Mouse (Mus musculus): Measurements from ENCODE around the gene Set.
A peak's percentile ranks its signal among the peaks of the same experiment; 100 is the strongest.

Gene Set

DNA sequence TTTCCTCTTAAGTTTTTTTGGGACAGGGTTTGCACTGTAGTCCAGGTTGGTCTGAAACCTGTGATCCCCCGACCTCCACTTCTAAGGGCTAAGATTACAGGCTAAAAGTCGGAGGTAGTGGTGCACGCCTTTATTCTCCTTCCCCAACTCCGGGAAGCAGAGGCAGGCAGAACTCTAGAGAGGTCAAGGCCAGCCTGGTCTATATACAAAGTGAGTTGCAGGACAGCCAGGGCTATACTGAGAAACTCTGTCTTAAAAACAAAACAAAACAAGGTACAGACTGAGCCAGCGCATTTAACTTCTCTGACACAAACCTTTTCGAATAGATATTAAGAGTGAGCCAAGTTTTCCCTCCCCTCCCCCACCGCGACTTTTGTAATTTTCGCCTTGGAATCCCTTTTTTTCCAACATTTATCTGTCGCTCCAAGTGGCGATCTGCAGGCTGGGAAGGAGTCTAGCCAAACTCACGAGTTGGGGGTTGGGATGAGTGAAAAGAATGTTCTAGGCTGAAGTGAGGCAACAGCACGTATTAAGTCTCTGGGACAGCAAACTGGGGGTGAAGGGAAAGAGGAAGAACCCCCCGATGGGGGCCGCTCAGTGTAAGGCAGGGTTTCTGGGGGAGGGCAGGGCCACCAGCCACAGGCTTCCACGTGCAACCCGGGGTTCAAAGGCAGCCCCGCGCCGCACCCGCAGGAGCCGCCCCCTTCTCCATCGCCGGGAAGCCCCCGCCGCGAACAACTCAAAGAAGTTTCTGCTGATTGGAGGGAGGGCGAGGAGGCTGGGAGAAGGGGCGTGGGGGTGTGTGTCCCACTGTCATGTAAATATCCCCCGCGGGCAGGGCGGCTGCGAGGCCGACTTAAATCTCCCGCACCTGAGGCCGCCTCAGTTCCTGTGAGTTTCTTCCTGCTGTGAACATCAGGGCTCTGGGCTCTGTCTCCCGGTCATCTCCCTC, 4.3 kb downstream of the Set start:
- peak; percentile 61 to 64 for DNase-seq

DNA sequence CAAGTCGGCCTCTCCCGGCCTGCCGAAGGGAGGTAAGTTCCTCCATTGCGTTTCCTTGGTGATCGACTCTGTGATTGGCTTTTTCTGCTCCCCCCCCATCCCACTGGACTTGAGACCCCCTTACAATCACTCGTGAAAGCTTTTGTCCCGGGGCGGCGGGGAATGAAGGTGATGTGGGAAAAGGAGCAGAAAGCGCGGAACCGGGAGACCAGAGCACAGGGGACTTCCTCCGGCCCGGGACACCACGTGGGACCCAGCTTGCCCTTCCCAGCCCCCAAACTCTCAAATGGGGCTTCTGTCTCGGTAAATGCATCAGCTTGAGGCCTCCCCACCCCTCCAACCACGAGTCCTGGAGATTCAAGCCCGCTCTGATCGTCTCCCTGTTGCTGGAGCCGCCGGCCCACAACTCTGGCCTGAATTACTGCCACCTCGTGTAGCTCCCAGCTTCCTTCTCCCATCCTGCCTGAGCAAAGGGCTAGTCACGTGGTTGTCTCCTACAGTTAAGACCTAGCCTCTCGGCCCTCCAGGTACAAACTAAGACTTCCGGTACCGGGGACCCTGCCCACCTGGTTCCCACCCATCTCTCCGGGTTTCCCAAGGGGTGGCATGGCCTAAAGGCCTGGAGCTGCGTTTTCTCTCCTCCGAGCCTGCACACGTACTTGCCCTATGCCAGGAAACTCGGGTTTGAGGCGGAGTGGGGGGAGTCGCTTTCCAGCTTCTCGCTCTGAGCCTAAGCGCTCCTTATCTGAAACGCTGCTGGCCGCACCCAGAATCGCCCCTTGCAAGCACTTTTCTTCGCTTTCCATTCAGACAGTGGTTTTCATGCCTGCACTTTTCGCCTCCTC, 5.3 kb downstream of the Set start:
- peak; percentile 66 to 71 for DNase-seq

DNA sequence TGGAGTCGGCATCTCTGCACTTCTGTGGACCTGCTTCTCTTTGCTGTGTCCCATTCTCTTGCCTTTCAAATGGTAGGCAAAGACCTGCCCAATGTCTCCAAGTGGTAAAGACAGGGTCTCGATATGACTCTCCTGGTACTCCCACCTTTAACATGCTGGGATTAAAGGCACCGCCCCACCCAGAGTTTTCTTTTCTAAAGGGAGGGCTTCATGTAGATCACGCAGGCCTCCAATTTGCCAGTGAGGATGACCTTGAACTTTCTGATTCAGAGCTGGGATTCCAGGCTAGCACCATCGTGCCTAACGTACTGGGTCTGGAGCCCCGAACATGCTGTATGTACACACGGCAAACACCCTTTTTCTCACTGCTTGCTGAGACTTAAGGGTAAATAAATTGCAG, 6.1 kb downstream of the Set start:
- no peak for DNase-seq

DNA sequence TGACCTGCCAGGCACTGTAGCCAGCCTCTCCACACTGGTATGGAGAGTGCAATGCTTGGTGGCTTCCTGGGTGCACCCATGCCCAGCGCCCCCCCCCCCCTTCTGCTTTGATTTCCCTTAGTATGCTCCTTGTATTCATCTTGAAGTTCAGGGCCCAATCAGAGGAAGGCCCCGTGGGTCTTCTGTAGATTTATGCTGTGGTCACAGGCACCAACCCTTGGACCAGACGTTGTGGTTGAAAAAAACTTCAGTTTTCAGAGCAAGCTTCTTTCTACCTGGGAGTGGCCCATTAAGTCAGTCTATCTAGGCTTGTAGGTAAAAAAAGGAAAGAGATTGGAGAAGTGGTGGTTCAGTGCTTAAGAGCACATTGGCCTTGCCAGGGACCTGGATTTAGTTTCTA, 6.6 kb downstream of the Set start:
- no peak for DNase-seq

DNA sequence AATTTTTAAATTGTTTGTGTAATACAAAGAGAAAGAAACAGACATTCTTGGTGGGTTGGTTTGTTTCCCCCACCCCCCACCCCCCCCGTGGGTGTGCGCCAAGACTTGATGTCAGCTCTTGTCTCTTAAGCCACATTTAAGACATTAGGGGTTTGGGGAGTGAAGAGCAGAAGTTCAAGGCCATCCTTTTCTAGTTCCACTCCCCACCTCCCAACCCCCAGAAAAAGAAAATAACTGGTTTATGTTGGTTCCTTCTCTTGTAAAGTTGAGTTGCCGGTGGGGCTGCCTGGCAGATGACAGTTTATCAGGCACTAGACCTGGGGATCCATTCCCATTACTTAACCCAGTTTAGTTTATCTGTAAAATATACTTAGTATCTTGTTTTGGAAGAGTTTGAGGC, 7.1 kb downstream of the Set start:
- DNase-seq, result no peak

DNA sequence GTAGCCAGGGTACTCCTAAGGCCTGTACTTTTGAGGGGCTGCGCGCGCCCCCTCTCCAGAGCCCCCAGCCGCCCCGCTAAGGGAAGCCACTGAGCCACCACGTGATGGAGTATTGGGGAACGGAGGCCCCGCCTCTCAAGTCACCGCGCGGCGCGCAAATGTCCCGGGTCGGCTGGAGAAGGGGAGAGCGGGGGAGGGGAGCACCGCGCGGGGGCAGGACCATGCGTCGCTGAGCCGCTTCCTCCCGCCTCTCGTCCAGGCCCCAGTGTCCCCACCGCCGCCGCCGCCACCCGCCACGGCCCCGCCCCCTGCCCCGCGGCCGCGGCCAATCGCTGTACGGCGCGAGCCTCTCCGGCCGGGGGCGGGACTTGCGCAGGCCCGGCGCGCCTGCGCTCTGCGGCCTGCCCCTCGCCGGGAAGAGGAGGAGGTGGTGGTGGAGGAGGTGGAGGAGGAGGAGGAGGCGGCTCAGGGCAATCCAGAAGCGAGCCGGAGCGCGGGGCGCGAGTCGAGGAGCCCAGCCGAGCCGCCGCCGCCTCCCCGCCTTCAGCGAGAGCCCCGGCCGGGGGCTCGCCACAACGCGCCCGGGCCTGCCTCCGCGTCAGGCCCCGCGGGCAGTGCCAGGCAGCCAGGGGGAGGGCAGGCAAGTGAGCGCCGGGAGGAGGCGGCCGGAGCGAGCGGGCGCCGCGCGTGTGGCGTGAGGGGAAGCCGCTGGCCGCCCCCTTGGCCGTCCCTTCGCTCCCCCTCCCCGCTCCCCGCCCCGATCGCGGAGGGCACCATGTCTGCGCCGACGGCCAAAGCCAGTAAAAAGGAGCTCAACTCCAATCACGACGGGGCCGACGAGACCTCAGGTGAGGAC, 9.1 kb downstream of the Set start:
- peak; percentile 97 to 99 for DNase-seq

DNA sequence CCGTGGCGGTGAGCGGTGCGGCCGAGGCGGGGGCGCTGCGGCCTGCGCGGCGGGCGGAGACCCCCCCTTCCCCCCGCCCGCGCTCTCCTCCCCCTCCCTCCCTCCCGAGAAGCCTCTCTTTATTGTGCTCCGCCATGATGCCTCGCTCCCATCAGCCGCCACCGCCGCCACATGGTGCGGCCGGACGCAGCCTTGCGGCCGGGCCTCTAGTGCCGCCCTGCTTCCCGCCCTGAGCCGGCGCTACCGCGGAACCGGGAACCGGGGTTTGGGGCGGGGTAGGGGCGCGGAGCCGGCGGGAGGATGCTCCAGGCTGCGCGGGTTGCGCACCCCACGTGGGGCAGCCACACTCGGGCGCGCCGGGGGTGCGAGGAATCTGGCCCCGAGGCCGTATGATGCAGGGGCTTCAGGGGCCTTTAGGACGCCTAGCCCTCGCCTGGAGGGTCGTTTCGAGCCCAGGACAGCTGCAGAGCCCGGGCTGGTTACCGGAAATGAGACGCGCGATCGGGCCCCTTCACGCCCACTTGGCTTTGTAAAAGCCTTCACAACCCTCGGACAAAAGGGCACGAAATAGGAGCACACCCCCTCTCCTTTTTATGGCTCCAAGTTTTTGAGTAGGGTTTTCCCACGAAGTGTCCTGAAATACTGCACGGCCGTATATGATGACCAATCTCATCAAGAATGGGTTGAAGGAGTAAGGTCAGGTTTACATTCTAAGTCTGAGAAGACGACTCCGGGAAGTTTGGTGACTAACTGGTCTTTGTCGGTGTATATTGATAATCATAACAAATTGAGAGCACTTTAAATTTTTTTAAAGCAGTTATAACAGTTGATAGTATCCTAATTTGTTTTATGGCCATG, 10.1 kb downstream of the Set start:
- peak; percentile 63 to 68 for DNase-seq

DNA sequence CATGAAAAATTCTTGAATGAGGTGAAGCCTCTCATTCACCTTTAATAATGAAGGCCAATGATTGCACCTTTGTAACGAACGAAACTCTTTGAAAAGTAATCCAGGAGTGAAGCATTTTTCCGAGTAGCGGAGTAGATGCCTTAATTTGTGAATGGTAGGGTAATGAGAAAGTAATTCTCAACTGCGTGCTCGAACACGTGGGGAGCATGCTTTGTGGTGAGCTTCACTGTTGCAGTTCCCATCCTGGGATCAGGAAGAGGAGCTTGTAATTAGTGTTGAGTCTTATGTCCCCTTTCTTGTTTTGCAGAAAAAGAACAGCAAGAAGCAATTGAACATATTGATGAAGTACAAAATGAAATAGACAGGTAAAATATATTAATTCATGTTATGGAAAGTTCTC, 10.8 kb downstream of the Set start:
- DNase-seq, result no peak

DNA sequence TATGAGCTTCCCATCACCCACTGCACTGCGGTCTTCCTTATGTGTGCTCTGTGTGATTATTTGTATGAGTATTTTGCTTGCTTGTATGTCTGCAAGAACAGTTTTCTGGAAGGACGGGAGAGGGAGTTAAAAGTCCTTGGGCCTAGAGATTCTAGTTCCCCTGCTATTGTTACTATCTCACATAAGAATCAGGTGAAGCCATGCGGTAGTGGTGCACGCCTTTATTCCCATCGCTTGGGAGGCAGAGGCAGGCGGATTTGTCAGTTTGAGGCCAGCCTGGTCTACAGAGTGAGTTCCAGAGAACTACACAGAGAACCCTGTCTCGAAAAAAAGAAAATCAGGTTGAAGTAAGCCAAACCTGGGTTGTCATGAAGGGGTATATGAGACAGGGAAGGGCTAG, 15.7 kb downstream of the Set start:
- DNase-seq, result no peak

DNA sequence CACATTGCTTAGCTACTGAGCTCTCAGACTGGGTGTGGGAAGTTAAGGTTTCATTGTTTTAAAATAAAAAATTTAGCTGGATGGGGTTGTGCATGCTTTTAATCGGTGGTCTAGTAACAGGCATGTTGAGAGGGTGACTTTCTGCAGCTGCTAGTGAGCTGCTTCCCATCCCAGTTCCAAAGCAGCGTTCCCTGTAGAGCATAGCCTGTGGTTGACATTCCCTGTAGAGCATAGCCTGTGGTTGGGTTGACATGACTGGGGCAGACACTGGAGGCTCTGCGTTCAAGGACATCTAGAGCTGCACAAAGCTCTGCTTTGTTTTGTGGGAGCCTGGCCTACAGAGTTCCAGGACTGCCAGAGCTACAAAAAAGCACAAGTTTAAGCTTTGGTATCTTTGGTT, 16.1 kb downstream of the Set start:
- DNase-seq, result no peak

DNA sequence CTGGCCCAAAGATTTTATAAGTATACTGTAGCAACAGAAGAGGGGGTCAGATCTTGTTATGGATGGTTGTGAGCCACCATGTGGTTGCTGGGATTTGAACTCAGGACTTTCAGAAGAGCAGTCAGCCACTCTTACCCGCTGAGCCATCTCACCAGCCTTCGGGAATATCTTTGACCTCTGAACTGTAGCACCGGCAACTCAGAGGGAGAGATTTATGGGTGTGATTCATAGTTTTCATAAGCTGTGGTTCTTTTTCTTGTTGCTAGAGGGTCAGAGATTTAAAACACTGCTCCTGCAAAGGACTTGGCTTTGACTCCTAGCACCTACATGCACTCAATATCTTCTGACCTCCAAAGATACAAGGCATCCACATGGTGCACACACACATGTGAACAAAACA, 18.4 kb downstream of the Set start:
- no peak for DNase-seq

DNA sequence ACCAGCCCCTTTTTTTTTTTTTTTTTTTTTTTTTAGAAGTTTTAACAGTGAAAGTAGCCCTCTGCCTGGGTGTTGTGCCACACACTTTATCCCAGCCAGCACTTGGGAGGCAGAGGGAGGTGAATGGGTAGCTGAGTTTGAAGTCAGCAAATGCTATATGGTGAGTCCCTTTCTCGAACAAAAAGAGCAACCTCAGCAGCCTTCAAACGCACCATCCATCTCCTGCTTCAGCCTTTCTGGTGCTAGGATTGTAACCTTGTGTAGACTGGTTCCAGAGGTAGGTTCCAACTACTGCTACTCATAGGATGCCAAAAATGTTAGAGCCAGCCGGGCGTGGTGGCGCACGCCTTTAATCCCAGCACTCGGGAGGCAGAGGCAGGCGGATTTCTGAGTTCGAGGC, 19.3 kb downstream of the Set start:
- DNase-seq, result no peak

DNA sequence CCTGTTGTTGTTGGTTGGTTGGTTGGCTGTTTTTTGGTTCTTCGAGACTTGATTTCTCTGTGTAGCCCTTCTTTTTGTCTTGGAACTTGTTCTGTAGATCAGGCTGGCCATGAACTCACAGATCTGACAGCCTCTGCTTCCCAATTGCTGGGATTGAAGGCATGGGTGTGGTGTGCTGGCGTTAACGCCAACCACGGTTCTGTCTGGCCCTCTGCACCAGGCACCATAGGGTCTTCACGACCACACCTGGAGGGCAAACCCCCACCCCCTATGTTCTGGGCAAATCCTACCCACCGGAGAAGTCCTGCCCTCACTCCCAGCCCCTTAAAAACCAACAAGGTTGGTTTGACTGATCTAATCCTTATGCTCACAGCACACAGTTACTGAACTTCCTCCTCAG, 19.8 kb downstream of the Set start:
- DNase-seq, result no peak

DNA sequence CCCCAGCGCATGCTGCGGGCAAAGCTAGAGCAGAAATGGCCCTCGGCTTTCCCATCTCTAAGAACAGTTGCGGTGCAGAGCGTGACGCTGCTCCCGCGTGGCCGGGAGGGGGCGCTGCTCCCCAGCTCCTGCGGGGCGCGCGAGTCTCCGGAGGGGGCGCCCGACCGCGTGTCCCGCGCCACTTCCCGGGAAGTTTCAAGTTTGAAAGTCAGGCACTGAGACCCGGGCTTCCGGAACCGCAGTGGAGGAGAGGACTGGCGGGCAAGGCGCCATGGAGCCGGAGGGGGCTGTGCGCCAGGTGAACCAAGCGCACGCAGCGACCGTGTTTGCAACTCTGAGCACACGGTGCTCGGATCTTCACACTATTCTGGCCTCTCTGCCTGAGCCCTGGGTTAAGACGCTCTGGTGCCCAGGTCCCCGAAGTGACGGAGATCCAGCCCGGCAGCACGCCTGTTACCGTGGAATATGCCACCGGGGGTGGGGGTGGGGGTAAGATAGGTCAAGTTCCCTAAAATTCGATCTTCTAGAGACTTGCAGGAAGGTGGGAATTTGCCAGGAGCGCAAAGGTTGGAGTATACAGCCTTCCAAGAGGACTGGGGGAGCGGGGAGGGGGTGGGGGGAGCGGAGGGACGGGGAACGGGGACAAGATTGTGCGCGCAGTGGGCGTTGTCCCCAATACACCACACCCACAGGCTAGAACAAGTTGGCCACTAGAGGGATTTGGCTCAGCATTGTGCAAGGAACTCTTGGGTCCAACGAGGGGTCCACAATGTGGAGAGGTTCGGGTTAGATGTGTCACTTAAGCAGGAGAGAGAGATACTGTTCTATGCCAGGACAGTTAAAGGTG, 20.5 kb downstream of the Set start, which contains the start of gene Pkn3:
Pkn3 (plus strand) TSS at position 183 of the 847 bp plus-strand sequence.
- DNase-seq, result peak; percentile 92 to 93

DNA sequence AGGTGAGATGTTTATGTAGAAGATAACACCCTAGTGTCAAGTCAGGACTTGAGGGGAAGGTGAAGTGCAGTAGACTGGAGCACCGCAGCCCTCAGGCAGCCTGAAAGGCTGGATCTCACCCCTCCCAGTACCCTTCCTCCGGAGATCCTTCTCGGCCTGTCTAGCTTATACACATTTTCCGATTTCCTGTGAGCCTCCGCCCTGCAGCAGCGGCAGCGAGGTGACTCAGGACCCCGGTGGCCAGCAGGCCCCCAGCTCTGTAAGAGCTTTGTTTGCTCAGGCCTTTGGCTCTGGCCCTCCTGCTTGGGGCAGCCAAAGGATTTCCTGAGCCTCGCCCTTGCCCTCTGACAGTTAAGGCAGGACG, 21.2 kb downstream of the Set start:
- DNase-seq, result peak; percentile 62 to 82

DNA sequence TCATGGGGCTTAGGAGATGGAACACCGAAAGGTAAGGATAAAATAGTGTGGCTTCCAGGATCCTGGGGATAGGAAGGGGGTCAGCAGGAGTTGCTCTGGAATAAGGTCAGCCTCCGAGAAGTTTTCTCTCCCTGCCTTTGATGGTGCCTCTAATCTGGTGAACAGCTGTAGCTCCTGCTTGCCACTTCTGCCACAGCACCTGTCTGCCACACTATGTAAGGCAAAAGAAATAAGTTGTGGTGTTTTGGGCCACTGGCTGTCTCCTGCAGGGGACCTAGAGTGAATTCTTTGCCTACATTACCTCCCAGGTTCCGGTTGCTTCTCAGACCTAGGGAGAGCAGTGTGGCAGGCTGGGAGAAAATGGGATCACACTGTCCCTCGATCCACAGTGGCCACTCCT, 21.6 kb downstream of the Set start:
- DNase-seq, result no peak

DNA sequence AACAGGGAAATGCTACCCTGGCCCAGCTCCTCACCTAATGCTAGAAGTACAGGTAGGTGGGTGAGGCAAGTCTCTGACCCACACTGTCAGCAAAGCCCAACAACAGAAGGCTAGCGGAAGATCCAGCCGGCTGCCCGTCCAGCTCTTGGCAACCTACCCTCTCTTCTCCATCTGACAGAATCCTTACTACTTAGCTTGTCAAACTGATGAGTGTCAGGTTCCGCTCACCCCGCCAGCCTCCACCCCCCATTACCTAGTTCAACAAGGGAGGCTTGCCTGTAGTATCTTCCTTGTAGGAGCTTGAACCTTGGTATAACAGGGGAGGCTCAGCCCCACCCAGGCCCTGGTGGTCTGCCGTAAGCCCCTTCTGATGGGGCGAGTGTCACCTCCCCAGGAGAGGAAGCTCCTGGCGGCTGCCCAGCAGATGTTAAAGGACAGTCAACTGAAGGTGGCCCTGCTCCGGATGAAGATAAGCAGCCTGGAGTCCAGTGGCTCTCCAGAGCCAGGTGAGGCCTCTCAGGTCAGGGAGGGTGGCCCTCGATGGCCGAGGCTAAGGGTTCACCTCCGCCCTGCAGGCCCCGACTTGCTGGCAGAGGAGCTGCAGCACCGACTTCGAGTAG, 23.1 kb downstream of the Set start:
- no peak for DNase-seq

DNA sequence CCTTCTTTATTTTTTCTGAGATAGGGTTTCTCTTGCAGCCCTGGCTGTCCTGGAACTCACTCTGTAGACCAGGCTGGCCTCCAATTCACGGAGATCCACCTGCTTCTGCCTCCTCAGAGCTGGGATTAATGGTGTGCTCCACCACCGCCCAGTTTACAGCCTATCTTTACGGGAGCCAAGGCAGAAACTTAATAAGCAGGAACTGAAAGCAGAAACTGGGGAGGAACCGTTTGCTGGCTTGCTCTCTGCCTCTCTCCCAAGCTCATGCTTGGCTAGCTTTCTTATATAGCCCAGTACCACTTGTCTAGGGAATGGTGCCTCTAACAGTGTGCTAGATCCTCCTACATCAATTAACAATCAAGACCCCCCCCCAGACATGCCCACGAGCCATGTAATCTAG, 26.9 kb downstream of the Set start:
- no peak for DNase-seq

DNA sequence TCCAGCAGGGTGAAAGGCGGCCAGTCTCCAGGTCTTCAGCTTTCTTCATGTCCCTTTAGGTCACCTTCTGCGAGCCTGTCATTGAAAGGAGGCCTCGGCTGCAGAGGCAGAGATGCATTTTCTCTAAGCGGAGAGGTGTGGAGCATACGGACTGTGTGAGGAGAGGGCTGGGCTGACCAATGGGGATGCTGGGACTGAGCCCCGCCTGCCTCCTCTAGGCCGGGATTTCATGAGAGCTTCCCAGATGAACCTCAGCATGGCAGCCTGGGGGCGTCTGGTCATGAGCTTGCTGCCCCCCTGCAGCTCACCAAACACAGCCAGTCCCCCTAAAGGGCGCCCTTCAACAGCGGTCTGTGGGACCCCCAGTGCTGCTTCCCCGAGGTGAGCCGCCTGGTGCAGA, 27.5 kb downstream of the Set start:
- peak in 1 of 2 experiments; percentile 20 for DNase-seq

DNA sequence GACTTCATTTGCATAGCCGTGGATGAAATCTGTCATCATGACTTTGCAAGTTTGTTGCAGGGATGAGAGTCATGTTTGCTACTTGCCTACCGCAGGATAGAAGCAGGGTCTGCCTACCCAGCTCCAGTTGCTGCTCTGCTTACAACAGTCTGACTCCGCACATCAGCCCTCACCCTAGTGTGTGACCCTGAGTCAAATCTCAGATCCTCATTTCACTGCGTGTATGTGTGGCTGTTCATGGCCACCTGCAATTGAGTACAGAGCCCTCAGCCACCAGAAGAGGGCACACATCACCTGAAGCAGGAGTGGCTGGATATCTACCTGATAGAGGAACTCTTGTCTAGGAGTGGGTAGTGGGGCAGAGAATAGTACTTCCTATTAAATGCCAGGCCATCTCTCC, 30.1 kb downstream of the Set start:
- no peak for DNase-seq

DNA sequence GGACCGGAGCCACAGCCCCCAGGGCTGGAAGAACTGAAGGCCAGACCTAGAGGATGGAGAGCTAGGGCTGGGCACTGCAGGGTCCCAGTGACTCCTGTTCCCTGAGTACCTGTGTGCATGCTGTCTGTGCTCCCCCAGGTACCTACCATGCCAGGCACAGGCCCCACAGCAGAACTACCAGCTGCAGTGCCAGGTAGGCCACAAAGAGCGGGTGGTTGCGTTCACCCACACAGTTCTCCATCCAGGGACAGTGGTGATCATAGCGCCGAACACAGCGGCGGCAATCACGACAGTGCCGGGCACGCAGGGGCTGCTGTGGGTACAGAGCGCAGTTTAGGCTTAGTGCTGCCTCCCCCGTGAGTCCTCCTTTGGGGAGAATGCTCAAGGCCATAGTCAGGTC, 34.3 kb downstream of the Set start:
- DNase-seq, result peak in 1 of 2 experiments; percentile 20

All from lung, postnatal 4 days (tissue).